Mouse (Mus musculus): ENCODE data around the gene Slc26a1. TPM values are rescaled to one million over a fixed set of nuclear protein-coding genes. Genes with fewer than 3 reads are reported as not detected.

Gene Slc26a1
- polyA plus RNA-seq, 1 experiment = not detected

DNA sequence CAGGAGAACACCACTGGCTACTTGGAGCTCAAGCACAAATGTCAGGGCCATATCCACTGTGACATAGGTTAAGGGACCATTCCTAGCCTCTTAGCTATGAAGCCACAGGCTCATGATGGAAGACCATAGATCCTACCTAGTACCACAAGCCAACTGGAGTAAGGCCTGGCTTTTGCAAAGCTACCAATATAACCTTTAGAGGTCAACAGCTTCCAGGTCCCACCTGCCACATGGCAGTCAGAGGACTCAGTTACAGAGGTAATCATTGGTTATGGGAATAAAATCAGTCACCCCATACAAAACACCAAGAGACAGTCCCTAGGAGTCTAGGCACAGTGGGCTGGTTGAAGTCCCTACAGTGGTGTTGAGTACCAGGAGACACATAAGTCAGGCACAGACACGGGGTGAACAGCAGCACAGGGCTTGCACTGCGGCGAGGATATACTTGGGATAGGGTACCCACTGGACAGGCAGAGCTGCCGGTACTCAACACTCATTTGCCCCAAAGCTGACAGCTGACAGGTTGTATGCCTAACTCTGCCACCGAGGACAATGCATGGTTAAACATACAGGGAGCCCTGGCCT, 24.1 kb downstream of the Slc26a1 start:
- WGBS = 80% methylated on average over 5 of the region's 5 CpGs
- Histone ChIP-seq H3K27me3 (ENCODE audit: control insufficient read depth, insufficient read depth, low read length) (no peaks in the 10 kb centered on the region), H3K4me1 (ENCODE audit: control insufficient read depth, insufficient read depth, insufficient read length, low read length) (peaks cover 12% of the 10 kb centered on the region; the same call in 1 of the 2 replicates), H3K36me3 (ENCODE audit: control insufficient read depth, insufficient read depth, low read length) (peaks cover 89% of the 10 kb centered on the region), H3K4me3 (ENCODE audit: low read depth, low read length) (no peak overlapping the region), H3K27ac (ENCODE audit: insufficient read depth, low read depth, low read length) (no peak overlapping the region)
- no peak for TF ChIP-seq CTCF (IDR thresholded peaks at IDR 0.05; ENCODE audit: extremely low read depth, insufficient read length, insufficient replicate concordance, low read depth, low read length)
- TF ChIP-seq POLR2A (IDR thresholded peaks at IDR 0.05; ENCODE audit: low read depth, low read length) = no peak

GRCm38 (mm10) chr5:108650341-108650740, 25.0 kb downstream of the Slc26a1 start:
- WGBS = 89% methylated on average over 7 of the region's 7 CpGs
- H3K27ac ChIP-seq (ENCODE audit: insufficient read depth, low read depth, low read length) = no peak overlapping the region
- H3K4me3 ChIP-seq (ENCODE audit: low read depth, low read length) = no peak overlapping the region
- peaks cover 12% of the 10 kb centered on the region; the same call in 1 of the 2 replicates for H3K4me1 ChIP-seq (ENCODE audit: control insufficient read depth, insufficient read depth, insufficient read length, low read length)
- TF ChIP-seq POLR2A (IDR thresholded peaks at IDR 0.05; ENCODE audit: low read depth, low read length) (no peak), CTCF (IDR thresholded peaks at IDR 0.05; ENCODE audit: extremely low read depth, insufficient read length, insufficient replicate concordance, low read depth, low read length) (no peak)
- no peaks in the 10 kb centered on the region for H3K27me3 ChIP-seq (ENCODE audit: control insufficient read depth, insufficient read depth, low read length)
- peaks cover 85% of the 10 kb centered on the region for H3K36me3 ChIP-seq (ENCODE audit: control insufficient read depth, insufficient read depth, low read length)

- Histone ChIP-seq H3K27ac (ENCODE audit: insufficient read depth, low read depth, low read length) (no peak overlapping the region), H3K4me1 (ENCODE audit: control insufficient read depth, insufficient read depth, insufficient read length, low read length) (peaks cover 3% of the 10 kb centered on the region; the same call in 1 of the 2 replicates), H3K27me3 (ENCODE audit: control insufficient read depth, insufficient read depth, low read length) (no peaks in the 10 kb centered on the region), H3K4me3 (ENCODE audit: low read depth, low read length) (no peak overlapping the region), H3K36me3 (ENCODE audit: control insufficient read depth, insufficient read depth, low read length) (peaks cover 81% of the 10 kb centered on the region)
- no peak for TF ChIP-seq CTCF (IDR thresholded peaks at IDR 0.05; ENCODE audit: extremely low read depth, insufficient read length, insufficient replicate concordance, low read depth, low read length)
- no peak for TF ChIP-seq POLR2A (IDR thresholded peaks at IDR 0.05; ENCODE audit: low read depth, low read length)
- WGBS = 94% methylated on average over 11 of the region's 11 CpGs
Measured at GRCm38 (mm10) chr5:108648937-108649576, 26.3 kb downstream of the Slc26a1 start.

GRCm38 (mm10) chr5:108647820-108648465, 27.4 kb downstream of the Slc26a1 start:
- TF ChIP-seq CTCF (IDR thresholded peaks at IDR 0.05; ENCODE audit: extremely low read depth, insufficient read length, insufficient replicate concordance, low read depth, low read length) (no peak), POLR2A (IDR thresholded peaks at IDR 0.05; ENCODE audit: low read depth, low read length) (no peak)
- peaks cover 5% of the 10 kb centered on the region; the same call in 1 of the 2 replicates for H3K4me1 ChIP-seq (ENCODE audit: control insufficient read depth, insufficient read depth, insufficient read length, low read length)
- no peak overlapping the region for H3K27ac ChIP-seq (ENCODE audit: insufficient read depth, low read depth, low read length)
- peaks cover 70% of the 10 kb centered on the region for H3K36me3 ChIP-seq (ENCODE audit: control insufficient read depth, insufficient read depth, low read length)
- 89% methylated on average over 2 of the region's 2 CpGs for WGBS
- H3K4me3 ChIP-seq (ENCODE audit: low read depth, low read length) = no peak overlapping the region
- H3K27me3 ChIP-seq (ENCODE audit: control insufficient read depth, insufficient read depth, low read length) = no peaks in the 10 kb centered on the region

GRCm38 (mm10) chr5:108647311-108647710, 28.1 kb downstream of the Slc26a1 start:
- Histone ChIP-seq H3K4me3 (ENCODE audit: low read depth, low read length) (no peak overlapping the region), H3K4me1 (ENCODE audit: control insufficient read depth, insufficient read depth, insufficient read length, low read length) (peaks cover 5% of the 10 kb centered on the region; the same call in 1 of the 2 replicates), H3K27ac (ENCODE audit: insufficient read depth, low read depth, low read length) (no peak overlapping the region), H3K36me3 (ENCODE audit: control insufficient read depth, insufficient read depth, low read length) (peaks cover 63% of the 10 kb centered on the region), H3K27me3 (ENCODE audit: control insufficient read depth, insufficient read depth, low read length) (no peaks in the 10 kb centered on the region)
- WGBS = 95% methylated on average over 2 of the region's 2 CpGs
- TF ChIP-seq POLR2A (IDR thresholded peaks at IDR 0.05; ENCODE audit: low read depth, low read length) = no peak
- no peak for TF ChIP-seq CTCF (IDR thresholded peaks at IDR 0.05; ENCODE audit: extremely low read depth, insufficient read length, insufficient replicate concordance, low read depth, low read length)

- Histone ChIP-seq H3K4me3 (ENCODE audit: low read depth, low read length) (no peak overlapping the region), H3K27ac (ENCODE audit: insufficient read depth, low read depth, low read length) (no peak overlapping the region), H3K27me3 (ENCODE audit: control insufficient read depth, insufficient read depth, low read length) (no peaks in the 10 kb centered on the region), H3K4me1 (ENCODE audit: control insufficient read depth, insufficient read depth, insufficient read length, low read length) (peaks cover 5% of the 10 kb centered on the region; the same call in 1 of the 2 replicates), H3K36me3 (ENCODE audit: control insufficient read depth, insufficient read depth, low read length) (peaks cover 55% of the 10 kb centered on the region)
- 77% methylated on average over 3 of the region's 3 CpGs for WGBS
- TF ChIP-seq CTCF (IDR thresholded peaks at IDR 0.05; ENCODE audit: extremely low read depth, insufficient read length, insufficient replicate concordance, low read depth, low read length) (no peak), POLR2A (IDR thresholded peaks at IDR 0.05; ENCODE audit: low read depth, low read length) (no peak)
Measured at GRCm38 (mm10) chr5:108646343-108646660, 29.1 kb downstream of the Slc26a1 start.

Measured in small intestine, adult 2 months (tissue).